In genomic region chr7:134115438-134115837, GRCm38 (mm10) we compare ENCODE assay signal across 8 mouse cellular contexts.
DNase-seq lines count a peak whose midpoint lies in the region; ATAC-seq and TF ChIP-seq lines count a peak whose summit lies in the region.

No protein-coding gene starts in this region.

- ATAC-seq in kidney, embryonic 16.5 days (ENCODE audit: low FRiP score, low TSS enrichment): no peak
- ATAC-seq in heart, postnatal 0 days (ENCODE audit: insufficient read depth, low read depth): peak; percentile 31; the same call in 1 of the 2 replicates
- ATAC-seq in megakaryocyte, adult 5-6 weeks (ENCODE audit: poor library complexity, severe bottlenecking): no peak

- H3K27ac ChIP-seq in kidney, embryonic 16.5 days (ENCODE audit: low read length): no peak overlapping the region
- H3K27ac ChIP-seq in bone marrow, adult 2 months (ENCODE audit: control insufficient read depth, insufficient read depth, low read depth, low read length, poor library complexity): 0 out of 2 replicates have a peak overlapping the region, but pooled peaks have one; percentile 12
- peak overlapping the region; percentile 63 for H3K27ac ChIP-seq in heart, postnatal 0 days (ENCODE audit: low read depth)

- no peaks in the 10 kb centered on the region for H3K27me3 ChIP-seq in kidney, embryonic 16.5 days (ENCODE audit: insufficient read depth, low read length)
- no peaks in the 10 kb centered on the region for H3K27me3 ChIP-seq in heart, postnatal 0 days (ENCODE audit: control insufficient read depth, insufficient read depth, low read length)

- TF ChIP-seq CTCF in bone marrow, adult 2 months (IDR thresholded peaks at IDR 0.05; ENCODE audit: control insufficient read depth, insufficient read depth, low read length): no peak
- TF ChIP-seq CTCF in heart, postnatal 0 days (IDR thresholded peaks at IDR 0.05; ENCODE audit: low read depth): no peak

- peak; percentile 41 for DNase-seq in kidney, adult 9 months
- DNase-seq in heart, postnatal 0 days (ENCODE audit: low spot score): no peak
- DNase-seq in lung, postnatal 14 days: peak; percentile 58
- DNase-seq in thymus, postnatal 4 days: no peak
- DNase-seq in frontal cortex, adult 2 months (ENCODE audit: extremely low spot score in 1 of 2, low spot score in 1 of 2): no peak

- H3K4me3 ChIP-seq in kidney, embryonic 16.5 days (ENCODE audit: low read length): no peak overlapping the region
- H3K4me3 ChIP-seq in bone marrow, adult 2 months (replicated peaks; ENCODE audit: control insufficient read depth, low read depth, low read length): no peak overlapping the region
- H3K4me3 ChIP-seq in heart, postnatal 0 days (ENCODE audit: low read depth, low read length): no peak overlapping the region

- 65% methylated on average over 8 of the region's 8 CpGs for WGBS in kidney, embryonic 16.5 days
- 87% methylated on average over 8 of the region's 8 CpGs for WGBS in bone marrow, adult 2 months
- 69% methylated on average over 8 of the region's 8 CpGs for WGBS in heart, postnatal 0 days

- H3K9ac ChIP-seq in kidney, embryonic 16.5 days (replicated peaks; ENCODE audit: low read length): no peak overlapping the region
- no peak overlapping the region for H3K9ac ChIP-seq in heart, postnatal 0 days (replicated peaks; ENCODE audit: low read depth, low read length)

- TF ChIP-seq EP300 in heart, postnatal 0 days (IDR thresholded peaks at IDR 0.05; ENCODE audit: low read depth): no peak

- TF ChIP-seq POLR2A in bone marrow, adult 2 months (IDR thresholded peaks at IDR 0.05; ENCODE audit: borderline replicate concordance, control insufficient read depth, low read depth, low read length): no peak

- no peak overlapping the region for H3K4me2 ChIP-seq in kidney, embryonic 16.5 days (replicated peaks; ENCODE audit: low read depth, low read length)
- no peak overlapping the region for H3K4me2 ChIP-seq in heart, postnatal 0 days (ENCODE audit: low read depth, low read length)

- H3K9me3 ChIP-seq in kidney, embryonic 16.5 days (ENCODE audit: low read length): no peaks in the 10 kb centered on the region
- H3K9me3 ChIP-seq in heart, postnatal 0 days (replicated peaks; ENCODE audit: control insufficient read depth, low read length): no peaks in the 10 kb centered on the region

- no peaks in the 10 kb centered on the region for H3K36me3 ChIP-seq in kidney, embryonic 16.5 days (ENCODE audit: insufficient read depth, low read length)
- H3K36me3 ChIP-seq in heart, postnatal 0 days (replicated peaks; ENCODE audit: control insufficient read depth, insufficient read depth, low read length): no peaks in the 10 kb centered on the region

- 0 out of 2 replicates have a peak, but pooled peaks cover 5% of the 10 kb centered on the region for H3K4me1 ChIP-seq in kidney, embryonic 16.5 days (ENCODE audit: insufficient read depth, low read length)
- no peaks in the 10 kb centered on the region for H3K4me1 ChIP-seq in bone marrow, adult 2 months (ENCODE audit: control insufficient read depth, insufficient read depth, low read length)
- H3K4me1 ChIP-seq in heart, postnatal 0 days (ENCODE audit: control insufficient read depth, insufficient read depth): peaks cover 18% of the 10 kb centered on the region; the same call in 1 of the 2 replicates

Comparison
In these comparisons a context has a peak if more than half of its experiments do, and no peak if none do; other contexts are left out.
1. DNase-seq: peak in kidney, adult 9 months (single experiment) and lung, postnatal 14 days (single experiment); none in heart, postnatal 0 days (single experiment), thymus, postnatal 4 days (single experiment) and frontal cortex, adult 2 months (0 of 2).